Mouse (Mus musculus) liver, embryonic 16.5 days (tissue): ENCODE measurements around the gene Adamts2. TPM values are rescaled to one million over a fixed set of nuclear protein-coding genes. Genes with fewer than 3 reads are reported as not detected.

Experiments used
- ATAC-seq: fragments of 200-750 bp; cut with Nextera tagmentation; 2 replicates; pipeline ENCODE4 v1.8.0; 2017; ENCODE audit warnings: low read depth, mild to moderate bottlenecking, moderate number of reproducible peaks, moderate library complexity
- H3K27ac ChIP-seq: fragments of 300-500 bp; sonication (generic); 2 replicates; pipeline ENCODE4 v1.5.1; 2014; ENCODE audit warnings: mild to moderate bottlenecking, low read length
- H3K27me3 ChIP-seq: fragments of 300-500 bp; sonication (generic); 2 replicates; pipeline ENCODE4 v1.6.1; 2014; ENCODE audit warnings: low read depth, low read length, mixed read lengths; ENCODE audit not compliant: control insufficient read depth, insufficient read depth
- H3K36me3 ChIP-seq: fragments of 300-500 bp; sonication (generic); 2 replicates; pipeline ENCODE4 v1.6.1; 2014; ENCODE audit warnings: mild to moderate bottlenecking; ENCODE audit not compliant: control insufficient read depth, insufficient read depth
- H3K4me1 ChIP-seq: fragments of 300-500 bp; sonication (generic); 2 replicates; pipeline ENCODE4 v1.6.1; 2014; ENCODE audit warnings: low read depth, low read length, mixed read lengths; ENCODE audit not compliant: control insufficient read depth
- H3K4me2 ChIP-seq: fragments of 300-500 bp; sonication (generic); 2 replicates; pipeline ENCODE4 v1.6.1; 2014; ENCODE audit warnings: low read depth, low read length, mixed read lengths
- H3K4me3 ChIP-seq: fragments of 300-500 bp; sonication (generic); 2 replicates; pipeline ENCODE4 v1.5.1; 2014; ENCODE audit warnings: low read depth, mild to moderate bottlenecking, low read length
- H3K9ac ChIP-seq: fragments of 300-500 bp; sonication (generic); 2 replicates; pipeline ENCODE4 v1.6.1; 2014; ENCODE audit warnings: low read depth, low read length
- H3K9me3 ChIP-seq: fragments of 300-500 bp; sonication (generic); replicated peaks from 2 replicates; pipeline ENCODE4 v1.6.1; 2016; ENCODE audit warnings: low read length; ENCODE audit not compliant: control insufficient read depth
- WGBS: fragments of 180-500 bp; shearing (Covaris S2); extraction: QIAGEN DNeasy Blood & Tissue Kit; methylation state at CpG from one replicate; pipeline ENCODE4 v1.1.7; 2014; ENCODE audit not compliant: insufficient replicate concordance; 5-methylcytosine and 5-hydroxymethylcytosine counted together
- polyA plus RNA-seq: library from polyadenylated mRNA; unstranded; fragments of >200 nt; fragmentation: Nextera tagmentation; extraction: Ambion mirVana; gene quantifications from 2 replicates; pipeline ENCODE4 v1.2.1, GENCODE M21; 2015

The Adamts2 gene
- polyA plus RNA-seq, 1 experiment from 2014 or later, result 1.6 TPM

DNA sequence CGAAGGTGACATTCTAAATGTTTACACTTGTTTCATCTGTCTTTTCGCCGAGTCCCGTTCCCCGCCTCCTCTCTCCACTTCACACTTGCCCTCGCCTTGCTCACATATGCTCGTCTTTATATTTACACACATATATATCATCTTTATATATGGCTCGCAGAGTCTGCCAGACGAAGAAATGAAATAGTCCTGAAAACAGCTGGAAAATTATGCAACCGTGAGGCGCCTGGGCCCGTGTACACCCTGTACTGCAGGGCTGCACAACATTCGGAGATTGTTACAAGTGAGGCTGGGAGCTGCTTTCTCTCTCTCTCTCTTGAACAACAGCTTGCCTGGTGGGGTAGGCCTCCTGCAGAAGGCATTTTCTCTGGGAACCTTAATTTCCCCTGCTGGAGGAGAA is 10.8 kb upstream of the Adamts2 start:
- WGBS, result 74% methylated on average over 13 of the region's 13 CpGs
- Histone ChIP-seq H3K9me3 (no peaks in the 10 kb centered on the region), H3K36me3 (no peaks in the 10 kb centered on the region), H3K4me1 (no peaks in the 10 kb centered on the region), H3K4me2 (no peak overlapping the region), H3K27ac (no peak overlapping the region), H3K27me3 (no peaks in the 10 kb centered on the region), H3K9ac (no peak overlapping the region), H3K4me3 (no peak overlapping the region)
- no peak for ATAC-seq

DNA sequence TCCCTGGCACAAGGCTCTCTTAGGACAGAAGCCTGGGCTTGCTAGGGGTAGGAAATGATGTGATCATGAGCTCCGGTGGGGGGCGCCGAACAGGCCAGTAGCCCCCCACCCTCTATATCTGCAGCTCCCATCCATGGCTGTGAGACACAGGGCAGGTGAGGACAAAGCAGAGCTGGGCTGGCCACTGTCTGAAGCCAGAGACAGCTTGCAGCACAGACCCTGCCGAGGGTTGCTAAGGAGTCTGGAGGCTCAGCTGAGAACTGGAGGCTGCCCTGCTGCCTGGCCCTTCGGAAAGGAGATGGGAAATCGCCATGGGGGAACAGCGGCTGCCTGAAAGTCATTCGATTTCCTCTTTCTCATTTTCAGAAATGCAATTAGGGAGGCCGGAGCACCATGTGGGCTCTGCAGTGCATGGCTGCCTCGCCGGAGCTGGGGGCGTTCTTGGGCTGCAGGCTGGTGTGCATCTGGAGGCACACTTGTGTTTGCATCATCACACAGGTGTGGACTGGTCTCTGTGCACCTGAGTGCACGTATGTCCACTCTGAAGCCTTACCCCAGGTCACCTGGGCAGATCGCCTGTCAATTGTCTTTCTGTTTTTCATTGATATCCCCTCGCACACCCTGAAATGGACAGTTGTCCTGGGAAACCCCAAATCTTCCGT is 8.9 kb upstream of the Adamts2 start:
- Histone ChIP-seq H3K9me3 (no peaks in the 10 kb centered on the region), H3K9ac (no peak overlapping the region), H3K4me1 (no peaks in the 10 kb centered on the region), H3K27me3 (no peaks in the 10 kb centered on the region), H3K4me2 (no peak overlapping the region), H3K4me3 (no peak overlapping the region), H3K36me3 (no peaks in the 10 kb centered on the region), H3K27ac (no peak overlapping the region)
- no peak for ATAC-seq
- WGBS, result 63% methylated on average over 16 of the region's 16 CpGs

DNA sequence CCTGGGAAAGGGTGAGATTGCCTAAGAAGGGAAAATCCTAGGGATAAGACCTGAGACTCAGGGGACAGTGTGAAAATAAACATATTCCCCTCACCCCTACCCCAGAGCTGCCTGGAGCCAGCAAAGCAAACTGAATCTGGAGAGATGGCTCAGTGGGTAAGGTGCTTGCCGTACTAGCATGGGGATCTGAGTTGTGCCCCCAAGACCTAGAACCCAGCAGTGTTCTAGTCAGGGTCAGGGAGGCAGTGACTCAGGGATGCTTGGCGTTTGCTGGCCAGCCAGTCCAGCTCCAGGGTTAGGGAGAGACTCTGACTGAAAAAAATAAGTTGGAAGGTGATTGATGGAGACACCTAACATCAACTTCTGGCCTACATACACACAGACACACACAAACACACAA is 5.3 kb upstream of the Adamts2 start:
- H3K27ac ChIP-seq, result no peak overlapping the region
- no peaks in the 10 kb centered on the region for H3K36me3 ChIP-seq
- H3K27me3 ChIP-seq, result peaks cover 19% of the 10 kb centered on the region
- 63% methylated on average over 2 of the region's 2 CpGs for WGBS
- no peak overlapping the region for H3K4me3 ChIP-seq
- no peak overlapping the region for H3K4me2 ChIP-seq
- no peaks in the 10 kb centered on the region for H3K9me3 ChIP-seq
- ATAC-seq, result no peak
- no peak overlapping the region for H3K9ac ChIP-seq
- H3K4me1 ChIP-seq, result no peaks in the 10 kb centered on the region

DNA sequence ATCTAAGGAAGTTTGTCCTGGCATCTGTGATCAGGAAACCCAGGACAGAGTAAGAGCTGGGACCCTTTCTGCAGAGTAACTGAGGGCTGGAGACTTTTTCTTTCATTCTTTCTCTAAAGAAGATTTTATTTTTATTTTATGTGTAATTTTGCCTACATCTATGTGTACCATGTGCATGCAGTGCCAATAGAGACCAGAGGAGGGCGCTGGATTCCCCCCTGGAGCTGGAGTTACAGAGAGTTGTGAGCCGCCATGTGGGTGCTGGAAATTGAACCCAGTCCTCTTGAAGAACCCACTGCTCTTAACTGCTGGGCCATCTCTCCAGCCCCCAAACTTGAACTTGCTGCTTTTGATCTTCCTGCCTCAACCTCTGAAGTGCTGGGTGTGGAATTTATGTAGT is 2.7 kb upstream of the Adamts2 start:
- no peaks in the 10 kb centered on the region for H3K9me3 ChIP-seq

DNA sequence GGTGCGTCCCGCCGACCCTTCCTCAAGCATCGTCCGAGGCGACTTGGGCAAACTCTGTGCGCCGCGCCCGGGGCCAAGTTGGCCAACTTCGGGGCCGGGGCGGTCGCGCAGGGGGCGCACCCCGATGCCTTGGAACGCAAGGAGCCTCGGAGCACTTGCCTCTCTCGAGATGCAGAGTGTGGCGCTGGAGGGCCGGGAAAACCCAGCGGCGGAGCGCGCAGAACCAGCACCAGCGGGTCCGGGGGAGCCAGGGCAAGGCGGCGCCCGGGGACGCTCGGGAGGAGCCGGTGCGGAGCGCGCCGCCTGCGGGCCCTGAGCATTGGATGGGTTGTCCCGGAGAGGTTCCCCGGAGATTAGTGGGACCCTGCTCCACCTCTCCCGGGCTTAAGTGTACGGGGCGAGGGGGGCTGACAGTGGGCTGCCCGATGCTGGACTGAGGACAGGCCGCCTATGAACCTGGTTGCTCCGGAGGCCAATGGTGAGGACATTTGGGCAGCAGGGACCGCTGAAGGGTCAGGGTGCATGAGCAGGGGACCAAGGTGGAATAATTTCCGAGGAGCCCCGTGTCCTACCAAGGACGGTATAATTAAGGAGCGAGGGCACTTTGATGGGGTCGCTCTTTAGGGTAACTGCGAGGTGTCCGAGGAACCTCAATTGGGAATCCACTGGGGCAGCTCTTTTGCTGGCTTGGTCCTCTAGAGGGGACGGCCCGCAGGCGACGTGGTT is 635 bp downstream of the Adamts2 start:
- Histone ChIP-seq H3K9me3 (no peaks in the 10 kb centered on the region), H3K4me2 (peak overlapping the region; percentile 44), H3K36me3 (no peaks in the 10 kb centered on the region), H3K4me1 (no peaks in the 10 kb centered on the region), H3K4me3 (peak overlapping the region; percentile 45), H3K27me3 (peaks cover 54% of the 10 kb centered on the region), H3K9ac (no peak overlapping the region), H3K27ac (no peak overlapping the region)
- 1% methylated on average over 59 of the region's 59 CpGs for WGBS
- ATAC-seq, result no peak

More for the DNA sequence above, 2.7 kb upstream of the Adamts2 start:
- no peak overlapping the region for H3K9ac ChIP-seq
- ATAC-seq, result no peak
- no peak overlapping the region for H3K4me2 ChIP-seq
- WGBS, result 38% methylated on average over 2 of the region's 2 CpGs
- H3K4me1 ChIP-seq, result no peaks in the 10 kb centered on the region
- H3K27me3 ChIP-seq, result peaks cover 45% of the 10 kb centered on the region
- no peaks in the 10 kb centered on the region for H3K36me3 ChIP-seq
- no peak overlapping the region for H3K27ac ChIP-seq
- no peak overlapping the region for H3K4me3 ChIP-seq

DNA sequence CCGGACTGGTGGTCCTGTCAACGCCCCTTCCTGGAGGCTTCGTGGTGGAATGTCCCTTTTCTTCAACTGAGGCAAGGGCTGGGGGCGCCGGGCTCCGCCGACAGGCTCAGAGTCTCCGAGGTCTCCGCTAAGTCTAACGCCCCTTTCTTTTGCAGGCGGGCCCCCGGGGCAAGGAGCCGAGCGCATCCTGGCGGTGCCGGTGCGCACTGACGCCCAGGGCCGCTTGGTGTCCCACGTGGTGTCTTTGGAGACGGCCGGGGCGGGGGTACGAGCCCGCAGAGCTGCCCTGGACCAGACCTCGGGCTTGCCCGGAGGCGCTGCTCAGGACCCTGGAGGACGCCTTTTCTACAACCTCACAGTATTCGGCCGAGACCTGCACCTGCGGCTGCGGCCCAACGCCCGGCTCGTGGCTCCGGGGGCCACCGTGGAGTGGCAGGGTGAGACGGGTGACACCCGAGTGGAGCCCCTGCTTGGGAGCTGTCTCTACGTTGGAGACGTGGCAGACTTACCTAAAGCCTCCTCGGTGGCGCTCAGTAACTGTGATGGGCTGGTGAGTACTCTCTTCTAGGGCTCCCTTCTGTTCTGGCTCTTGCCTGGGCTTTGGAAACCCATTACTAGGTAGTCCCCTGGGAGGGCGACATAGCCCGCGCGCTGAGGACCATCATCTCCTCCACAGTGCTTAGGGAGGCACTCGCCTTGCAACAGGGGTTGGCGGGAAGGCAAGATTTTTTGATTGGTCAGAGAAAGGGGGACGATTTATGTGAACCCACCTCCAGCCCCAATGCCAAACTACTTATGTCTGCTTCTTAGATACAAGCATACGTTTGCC is 1.4 kb downstream of the Adamts2 start:
- Histone ChIP-seq H3K9me3 (no peaks in the 10 kb centered on the region), H3K4me1 (no peaks in the 10 kb centered on the region), H3K27ac (no peak overlapping the region), H3K27me3 (peaks cover 54% of the 10 kb centered on the region), H3K9ac (no peak overlapping the region), H3K4me2 (no peak overlapping the region), H3K4me3 (peak overlapping the region; percentile 45), H3K36me3 (no peaks in the 10 kb centered on the region)
- 2% methylated on average over 52 of the region's 52 CpGs for whole genome bisulfite sequencing
- no peak for ATAC-seq

DNA sequence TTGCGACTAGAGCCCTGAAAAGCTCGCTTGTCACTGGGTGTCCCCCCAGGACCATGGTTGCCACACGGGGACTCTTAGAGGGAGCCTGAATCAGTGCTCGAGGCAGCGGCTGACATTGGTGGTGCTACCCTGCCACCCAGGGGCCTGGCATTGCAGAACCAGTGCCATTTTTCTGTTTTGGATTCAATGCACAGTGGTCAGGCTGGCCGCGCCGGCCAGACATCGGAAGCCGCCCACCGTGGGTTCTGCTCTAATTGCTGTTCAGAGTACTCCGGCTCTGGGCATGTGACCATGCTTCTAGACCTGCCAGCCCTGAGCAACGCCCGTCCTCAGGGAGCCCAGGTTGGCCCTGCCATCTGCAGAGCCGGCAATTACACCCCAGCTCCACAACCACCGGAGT is 2.5 kb downstream of the Adamts2 start:
- no peaks in the 10 kb centered on the region for H3K9me3 ChIP-seq
- H3K9ac ChIP-seq, result no peak overlapping the region
- no peaks in the 10 kb centered on the region for H3K4me1 ChIP-seq
- no peak overlapping the region for H3K27ac ChIP-seq
- H3K4me2 ChIP-seq, result no peak overlapping the region
- 59% methylated on average over 16 of the region's 16 CpGs for WGBS
- no peaks in the 10 kb centered on the region for H3K36me3 ChIP-seq
- H3K4me3 ChIP-seq, result no peak overlapping the region
- no peak for ATAC-seq
- peaks cover 54% of the 10 kb centered on the region for H3K27me3 ChIP-seq

DNA sequence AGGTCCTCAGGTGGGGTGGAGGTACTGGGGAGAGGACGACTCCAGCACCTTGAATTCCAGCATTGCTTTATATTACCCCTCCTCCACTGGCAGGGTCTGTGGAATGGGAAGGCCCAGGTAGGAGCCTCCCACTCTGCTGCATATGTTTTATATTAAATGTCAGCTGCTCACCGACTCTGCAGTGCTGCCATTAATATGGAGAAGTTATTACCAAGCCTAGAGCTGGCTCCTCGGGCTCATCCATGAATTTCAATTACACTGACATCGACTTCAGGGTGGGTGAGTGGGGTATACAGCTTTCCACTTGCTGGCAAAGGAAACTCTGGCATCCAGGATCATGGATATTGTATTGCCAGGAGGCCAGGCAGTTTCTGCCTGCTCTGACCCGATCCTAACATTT is 9.3 kb downstream of the Adamts2 start:
- H3K4me1 ChIP-seq, result no peaks in the 10 kb centered on the region
- H3K4me2 ChIP-seq, result no peak overlapping the region
- no peak overlapping the region for H3K4me3 ChIP-seq
- H3K27ac ChIP-seq, result no peak overlapping the region
- no peaks in the 10 kb centered on the region for H3K27me3 ChIP-seq
- no peaks in the 10 kb centered on the region for H3K36me3 ChIP-seq
- H3K9ac ChIP-seq, result no peak overlapping the region
- ATAC-seq, result no peak
- 40% methylated on average over 5 of the region's 5 CpGs for WGBS
- no peaks in the 10 kb centered on the region for H3K9me3 ChIP-seq
